9 mouse cellular contexts compared by ENCODE assay signal in genomic region chr15:103376837-103377269, GRCm38 (mm10). TPM values are rescaled to one million over a fixed set of nuclear protein-coding genes. Genes with fewer than 3 reads are reported as not detected.
DNase-seq lines count a peak whose midpoint lies in the region; ATAC-seq and TF ChIP-seq lines count a peak whose summit lies in the region.
"Had no signal": no experiment of that assay in that cellular context is flagged by ENCODE, and none has a peak within 500 bp of the region (broad histone marks: within the 10 kb centered on the region; RNA-seq: fewer than 3 reads in every experiment).

No protein-coding gene starts in this region.

- WGBS in lung, embryonic 16.5 days = 33% methylated on average over 8 of the region's 8 CpGs
- WGBS in lung, adult 2 months = 39% methylated on average over 8 of the region's 8 CpGs
- 33% methylated on average over 8 of the region's 8 CpGs for WGBS in heart, embryonic 11.5 days (ENCODE audit: insufficient replicate concordance)
- 53% methylated on average over 8 of the region's 8 CpGs for WGBS in kidney, postnatal 0 days
- 29% methylated on average over 8 of the region's 8 CpGs for WGBS in stomach, embryonic 16.5 days

- no peaks in the 10 kb centered on the region for H3K27me3 ChIP-seq in lung, embryonic 16.5 days (ENCODE audit: control insufficient read depth, insufficient read depth, low read depth, low read length)
- no peaks in the 10 kb centered on the region for H3K27me3 ChIP-seq in heart, embryonic 11.5 days (ENCODE audit: control insufficient read depth, insufficient read depth, low read length)
- H3K27me3 ChIP-seq in kidney, postnatal 0 days (ENCODE audit: insufficient read depth, low read length) = no peaks in the 10 kb centered on the region
- H3K27me3 ChIP-seq in stomach, embryonic 16.5 days (ENCODE audit: control insufficient read depth, insufficient read depth, low read length) = no peaks in the 10 kb centered on the region

- TF ChIP-seq CTCF in lung, adult 2 months (IDR thresholded peaks at IDR 0.05; ENCODE audit: insufficient read depth, low read length) = no peak
- no peak for TF ChIP-seq CTCF in kidney, postnatal 0 days (IDR thresholded peaks at IDR 0.05; ENCODE audit: low read depth)

- no peak for DNase-seq in lung, adult 2 months
- peak; percentile 60 for DNase-seq in kidney, postnatal 0 days (ENCODE audit: low spot score)
- DNase-seq in spleen, postnatal 36 days (ENCODE audit: low spot score in 2 of 2) = no peak
- DNase-seq in ovary, postnatal 14 days (ENCODE audit: low spot score) = no peak
- DNase-seq: cerebellum, adult 9-10 months had no signal

- H3K9me3 ChIP-seq in lung, embryonic 16.5 days (ENCODE audit: control insufficient read depth, low read length) = no peaks in the 10 kb centered on the region
- H3K9me3 ChIP-seq in heart, embryonic 11.5 days (replicated peaks; ENCODE audit: control insufficient read depth, low read length) = no peaks in the 10 kb centered on the region
- H3K9me3 ChIP-seq in kidney, postnatal 0 days (replicated peaks; ENCODE audit: low read length) = no peaks in the 10 kb centered on the region
- no peaks in the 10 kb centered on the region for H3K9me3 ChIP-seq in stomach, embryonic 16.5 days (replicated peaks; ENCODE audit: control insufficient read depth, low read length)

- TF ChIP-seq POLR2A in lung, adult 2 months (IDR thresholded peaks at IDR 0.05; ENCODE audit: borderline replicate concordance, extremely low read depth, low read depth, low read length) = no peak

- H3K36me3 ChIP-seq in lung, embryonic 16.5 days (ENCODE audit: control insufficient read depth, insufficient read depth, low read length) = no peaks in the 10 kb centered on the region
- no peaks in the 10 kb centered on the region for H3K36me3 ChIP-seq in heart, embryonic 11.5 days (ENCODE audit: control insufficient read depth, insufficient read depth, low read length)
- H3K36me3 ChIP-seq in kidney, postnatal 0 days (ENCODE audit: insufficient read depth, low read length) = no peaks in the 10 kb centered on the region
- H3K36me3 ChIP-seq in stomach, embryonic 16.5 days (ENCODE audit: control insufficient read depth, insufficient read depth, low read length) = no peaks in the 10 kb centered on the region

- no peak for ATAC-seq in lung, embryonic 16.5 days (ENCODE audit: low read depth)
- ATAC-seq in heart, embryonic 11.5 days (replicated peaks; ENCODE audit: insufficient number of reproducible peaks, low FRiP score, low TSS enrichment) = 0 out of 2 replicates have a peak, but pooled peaks have one; percentile 53
- ATAC-seq in kidney, postnatal 0 days (replicated peaks; ENCODE audit: low FRiP score, low read depth) = no peak
- ATAC-seq in stomach, embryonic 16.5 days (ENCODE audit: insufficient read depth, low FRiP score) = peak; percentile 39; the same call in 1 of the 2 replicates

- no peak overlapping the region for H3K4me3 ChIP-seq in lung, embryonic 16.5 days (ENCODE audit: low read length)
- H3K4me3 ChIP-seq in lung, adult 2 months (replicated peaks; ENCODE audit: extremely low read depth, low read depth, low read length) = no peak overlapping the region
- H3K4me3 ChIP-seq in heart, embryonic 11.5 days (ENCODE audit: low read depth, low read length) = no peak overlapping the region
- H3K4me3 ChIP-seq in kidney, postnatal 0 days (replicated peaks; ENCODE audit: low read depth, low read length) = no peak overlapping the region
- no peak overlapping the region for H3K4me3 ChIP-seq in stomach, embryonic 16.5 days (replicated peaks; ENCODE audit: low read length)
- H3K4me3 ChIP-seq: left cerebral cortex, adult 2 months had no signal

- 0 out of 2 replicates have a peak overlapping the region, but pooled peaks have one; percentile 1 for H3K9ac ChIP-seq in lung, embryonic 16.5 days (ENCODE audit: low read length)
- no peak overlapping the region for H3K9ac ChIP-seq in heart, embryonic 11.5 days (ENCODE audit: low read depth, low read length)
- no peak overlapping the region for H3K9ac ChIP-seq in kidney, postnatal 0 days (ENCODE audit: low read depth, low read length)
- H3K9ac ChIP-seq in stomach, embryonic 16.5 days (ENCODE audit: low read length) = no peak overlapping the region

- H3K4me1 ChIP-seq in lung, embryonic 16.5 days (replicated peaks; ENCODE audit: control insufficient read depth, insufficient read depth, low read length) = peaks cover 14% of the 10 kb centered on the region
- peaks cover 17% of the 10 kb centered on the region for H3K4me1 ChIP-seq in lung, adult 2 months (ENCODE audit: control insufficient read depth, insufficient read depth, low read length)
- H3K4me1 ChIP-seq in heart, embryonic 11.5 days (ENCODE audit: control insufficient read depth, insufficient read depth, low read length) = peaks cover 29% of the 10 kb centered on the region
- 0 out of 2 replicates have a peak, but pooled peaks cover 2% of the 10 kb centered on the region for H3K4me1 ChIP-seq in kidney, postnatal 0 days (replicated peaks; ENCODE audit: insufficient read depth, low read length)
- peaks cover 17% of the 10 kb centered on the region for H3K4me1 ChIP-seq in stomach, embryonic 16.5 days (ENCODE audit: control insufficient read depth, insufficient read depth, low read length)

- no peak overlapping the region; the same call in 1 of the 2 replicates for H3K4me2 ChIP-seq in lung, embryonic 16.5 days (ENCODE audit: low read depth, low read length)
- H3K4me2 ChIP-seq in heart, embryonic 11.5 days = no peak overlapping the region
- H3K4me2 ChIP-seq in kidney, postnatal 0 days (ENCODE audit: low read length) = no peak overlapping the region
- H3K4me2 ChIP-seq in stomach, embryonic 16.5 days (ENCODE audit: low read depth, low read length) = no peak overlapping the region; the same call in 1 of the 2 replicates

- peak overlapping the region; percentile 60 for H3K27ac ChIP-seq in lung, embryonic 16.5 days (ENCODE audit: low read length)
- H3K27ac ChIP-seq in heart, embryonic 11.5 days (ENCODE audit: low read depth, low read length) = peak overlapping the region; percentile 59
- H3K27ac ChIP-seq in kidney, postnatal 0 days = peak overlapping the region; percentile 25; the same call in 1 of the 2 replicates
- peak overlapping the region; percentile 78 for H3K27ac ChIP-seq in stomach, embryonic 16.5 days (ENCODE audit: low read length)
- H3K27ac ChIP-seq: left cerebral cortex, adult 2 months had no signal

RNA-seq across cellular contexts. Expression of gene Itga5, which starts 10.3 kb away (rescaled TPM):
- polyA plus RNA-seq in lung, embryonic 16.5 days (2015; fragmentation: Nextera tagmentation; extraction: Ambion mirVana) = 38.8 and 42.3 TPM in 2 replicates
- 34.3 and 35.9 TPM in 2 replicates for polyA plus RNA-seq in lung, adult 2 months (2012; rRNA removed)
- polyA plus RNA-seq in heart, embryonic 11.5 days (2014; fragmentation: Nextera tagmentation; extraction: Ambion mirVana) = 66.4 and 82.7 TPM in 2 replicates
- 19.4 and 22.0 TPM in 2 replicates for polyA plus RNA-seq in kidney, postnatal 0 days (2015; fragmentation: Nextera tagmentation; extraction: Ambion mirVana)
- 58.9 and 59.0 TPM in 2 replicates for polyA plus RNA-seq in stomach, embryonic 16.5 days (2015; fragmentation: Nextera tagmentation; extraction: Ambion mirVana)

RNA-seq across cellular contexts. Expression of gene Zfp385a, which starts 37.0 kb away (rescaled TPM):
- 7.6 and 8.6 TPM in 2 replicates for polyA plus RNA-seq in lung, embryonic 16.5 days (2015; fragmentation: Nextera tagmentation; extraction: Ambion mirVana)
- 9.9 and 11.7 TPM in 2 replicates for polyA plus RNA-seq in lung, adult 2 months (2012; rRNA removed)
- 10.2 and 11.6 TPM in 2 replicates for polyA plus RNA-seq in heart, embryonic 11.5 days (2014; fragmentation: Nextera tagmentation; extraction: Ambion mirVana)
- 11.3 and 11.8 TPM in 2 replicates for polyA plus RNA-seq in kidney, postnatal 0 days (2015; fragmentation: Nextera tagmentation; extraction: Ambion mirVana)
- 6.9 and 7.0 TPM in 2 replicates for polyA plus RNA-seq in stomach, embryonic 16.5 days (2015; fragmentation: Nextera tagmentation; extraction: Ambion mirVana)

RNA-seq across cellular contexts. Expression of gene Gtsf1, which starts 53.4 kb away (rescaled TPM):
- polyA plus RNA-seq in lung, embryonic 16.5 days (2015; fragmentation: Nextera tagmentation; extraction: Ambion mirVana) = 0.64 TPM in 1 of 2 replicates, not detected in the other
- not detected in 2 replicates for polyA plus RNA-seq in lung, adult 2 months (2012; rRNA removed)
- polyA plus RNA-seq in heart, embryonic 11.5 days (2014; fragmentation: Nextera tagmentation; extraction: Ambion mirVana) = 38.0 and 38.5 TPM in 2 replicates
- polyA plus RNA-seq in kidney, postnatal 0 days (2015; fragmentation: Nextera tagmentation; extraction: Ambion mirVana) = not detected in 2 replicates
- polyA plus RNA-seq in stomach, embryonic 16.5 days (2015; fragmentation: Nextera tagmentation; extraction: Ambion mirVana) = not detected in 2 replicates

Comparison
In these comparisons a context has a peak if more than half of its experiments do, and no peak if none do; other contexts are left out.
1. ATAC-seq: peak in heart, embryonic 11.5 days (single experiment) and stomach, embryonic 16.5 days (single experiment); none in lung, embryonic 16.5 days (single experiment) and kidney, postnatal 0 days (single experiment).
2. H3K27ac ChIP-seq: peak in every context shown above with its lines; median percentile 78 in stomach, embryonic 16.5 days; 60 in lung, embryonic 16.5 days; 59 in heart, embryonic 11.5 days; 25 in kidney, postnatal 0 days.
3. RNA of gene Gtsf1, which starts 53.4 kb away (polyA plus RNA-seq): 38.0 to 38.5 TPM in heart, embryonic 11.5 days; 0.64 TPM in lung, embryonic 16.5 days, not detected in lung, adult 2 months, not detected in kidney, postnatal 0 days and not detected in stomach, embryonic 16.5 days; every median in the first group is over 10 times any median in the second.